Comparison of ENCODE assay signal across 12 mouse cellular contexts in genomic region chr9:120403661-120404060, GRCm38 (mm10).
DNase-seq lines count a peak whose midpoint lies in the region.
"Had no signal": no experiment of that assay in that cellular context is flagged by ENCODE, and none has a peak within 500 bp of the region (broad histone marks: within the 10 kb centered on the region; RNA-seq: fewer than 3 reads in every experiment).

No protein-coding gene starts in this region.

- DNase-seq in heart, adult 9 months (ENCODE audit: low spot score in 2 of 2) = peak; percentile 4 to 17
- DNase-seq in heart, adult 8-10 months (ENCODE audit: low spot score) = no peak
- DNase-seq in frontal cortex, adult 2 months (ENCODE audit: extremely low spot score in 1 of 2, low spot score in 1 of 2) = peak; percentile 82 to 86
- peak; percentile 60 to 64 for DNase-seq in layer of hippocampus, postnatal 36 days
- DNase-seq in right cerebral cortex, postnatal 10 days (ENCODE audit: low spot score in 2 of 2) = peak; percentile 79 to 83
- no peak for DNase-seq in urinary bladder, postnatal 25 days (ENCODE audit: low spot score)
- no peak for DNase-seq in gastrocnemius, adult 18-20 months (ENCODE audit: low spot score)
- DNase-seq in neural tube, embryonic 10.5 days (ENCODE audit: extremely low spot score, low spot score) = no peak
- DNase-seq: adrenal gland, postnatal 36 days; cerebellum, adult 11 months; kidney, adult 9 months; liver, postnatal 0 days had no signal

Comparison
In these comparisons a context has a peak if more than half of its experiments do, and no peak if none do; other contexts are left out.
1. DNase-seq: peak in heart, adult 9 months (2 of 2), frontal cortex, adult 2 months (2 of 2), layer of hippocampus, postnatal 36 days (2 of 2) and right cerebral cortex, postnatal 10 days (2 of 2); none in heart, adult 8-10 months (single experiment), urinary bladder, postnatal 25 days (single experiment), gastrocnemius, adult 18-20 months (single experiment) and neural tube, embryonic 10.5 days (single experiment).